Mouse (Mus musculus) CH12F3 (cell line): ENCODE data around the gene Plekhg5.

Source experiments
- in situ Hi-C: fragments of 300-500 bp; cut with MboI; formaldehyde crosslinking; loops from 2 replicates; pipeline ENCODE4 v1.14.3; 2020; ENCODE audit warnings: low sequenced_read_pairs

The Plekhg5 gene

DNA sequence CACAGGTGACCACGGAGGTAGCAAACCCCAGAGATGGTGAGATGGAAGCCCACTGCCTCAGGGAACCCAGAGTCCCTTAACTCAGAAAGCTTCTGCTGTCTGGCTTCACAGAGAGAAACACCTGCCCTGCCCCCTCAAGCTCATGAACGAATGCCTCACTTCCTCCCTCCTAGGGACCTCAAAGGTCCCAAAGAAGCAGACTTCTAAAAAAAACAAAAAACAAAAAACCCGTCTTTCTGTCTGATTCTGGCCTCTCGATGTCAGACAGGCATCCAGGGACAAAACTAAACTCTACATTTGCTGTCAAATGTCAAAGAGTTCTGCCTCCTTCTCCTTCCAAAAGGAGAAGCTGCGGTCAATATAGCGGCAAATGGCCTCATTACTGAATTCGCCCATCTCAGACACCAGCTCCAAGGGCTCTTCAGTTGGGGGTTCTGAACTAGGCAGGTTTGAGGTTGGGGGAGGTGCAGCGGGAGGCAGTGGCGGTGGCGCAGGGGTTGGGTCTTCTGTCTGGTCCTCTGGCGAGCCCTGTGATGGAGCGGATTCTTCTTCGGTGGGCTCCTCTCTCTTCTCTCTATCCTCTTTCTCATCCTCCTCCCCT is 52.2 kb downstream of the Plekhg5 start:
- in situ Hi-C loops: no loop called here

DNA sequence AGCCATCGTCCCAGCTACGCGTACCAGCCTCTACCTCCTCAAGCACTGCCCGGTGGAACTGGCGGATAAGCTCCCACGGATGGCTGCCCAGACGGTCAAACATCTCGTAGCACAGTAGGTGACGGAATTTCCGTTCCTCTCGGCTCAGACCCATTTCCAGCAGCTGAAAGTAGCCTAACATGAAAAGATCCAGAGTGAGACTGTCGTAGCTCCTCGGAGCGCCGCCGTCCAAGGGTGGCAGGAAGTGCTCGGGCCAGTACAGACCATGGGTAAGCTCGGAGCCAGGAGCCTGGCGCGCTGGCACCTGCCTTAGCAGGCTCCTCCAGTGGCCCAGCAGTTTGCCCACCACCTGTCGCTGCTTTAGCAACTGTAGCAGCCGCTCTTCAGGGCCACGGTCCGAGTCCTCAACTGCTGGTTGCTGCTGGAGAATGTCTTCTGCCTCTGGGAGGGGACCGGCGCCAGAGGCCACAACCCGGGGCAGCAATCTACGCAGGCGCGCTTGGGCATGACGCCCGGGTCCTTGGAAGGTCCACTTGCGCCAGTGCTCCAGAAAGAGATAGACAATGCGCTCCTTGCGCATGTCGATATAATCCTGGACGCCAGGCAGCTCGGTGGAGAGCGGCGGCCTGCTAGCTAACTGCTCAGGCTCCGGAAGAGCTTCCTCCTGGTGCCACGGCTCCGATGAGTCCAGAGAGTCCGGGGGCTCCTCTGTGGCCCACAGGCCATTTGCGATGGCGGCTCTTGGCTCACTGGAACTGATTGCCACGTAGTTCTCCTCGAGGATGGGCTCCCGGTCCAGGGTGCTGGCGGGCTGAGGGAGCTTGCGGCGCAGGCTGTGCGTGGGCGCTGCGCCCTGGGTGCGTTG is 53.1 kb downstream of the Plekhg5 start:
- in situ Hi-C loops: no loop called here

DNA sequence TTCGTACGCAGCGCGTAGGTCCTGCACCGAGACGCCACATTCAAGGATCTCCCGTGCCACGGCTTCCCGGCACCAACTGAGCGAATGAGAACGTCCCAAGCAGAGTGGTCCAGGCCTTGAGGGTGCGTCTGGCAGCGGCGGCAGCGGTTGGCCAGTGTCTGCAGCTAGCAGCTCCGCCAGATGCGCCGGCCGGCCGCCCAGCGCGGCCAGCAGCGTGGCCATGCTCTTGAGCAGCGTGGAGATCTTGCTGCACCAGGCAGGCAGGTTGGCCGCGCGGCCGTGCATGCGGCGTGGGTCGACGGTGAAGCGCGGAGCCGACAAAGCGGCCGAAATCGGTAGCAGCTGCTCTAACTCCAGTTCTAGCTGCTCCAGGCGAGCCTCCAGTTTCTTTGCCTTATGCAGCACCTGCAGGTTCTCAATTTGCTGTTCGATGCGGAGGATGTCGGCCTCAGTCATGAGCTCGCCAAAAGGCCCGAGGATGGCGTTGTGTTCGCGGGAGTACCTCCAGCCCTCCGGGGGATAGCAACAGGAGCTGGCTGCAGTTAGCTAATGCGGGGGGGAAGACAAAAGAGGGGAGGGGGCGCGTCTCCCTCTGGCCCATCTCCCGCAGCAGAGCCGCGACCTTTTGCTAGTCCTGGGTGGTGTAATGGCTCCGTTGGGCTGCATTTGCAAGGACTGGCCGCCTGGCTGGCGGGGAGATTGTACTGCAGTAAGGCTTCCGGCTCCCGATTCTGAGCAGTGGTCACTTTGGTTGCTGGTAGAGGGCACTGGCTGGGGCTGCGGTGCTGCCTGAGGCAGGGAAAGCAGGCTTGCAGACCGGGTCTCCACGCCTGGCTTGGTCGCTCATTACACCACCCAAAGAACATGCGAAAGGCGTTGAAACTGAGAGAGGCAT is 54.0 kb downstream of the Plekhg5 start:
- in situ Hi-C loops: no loop called here

DNA sequence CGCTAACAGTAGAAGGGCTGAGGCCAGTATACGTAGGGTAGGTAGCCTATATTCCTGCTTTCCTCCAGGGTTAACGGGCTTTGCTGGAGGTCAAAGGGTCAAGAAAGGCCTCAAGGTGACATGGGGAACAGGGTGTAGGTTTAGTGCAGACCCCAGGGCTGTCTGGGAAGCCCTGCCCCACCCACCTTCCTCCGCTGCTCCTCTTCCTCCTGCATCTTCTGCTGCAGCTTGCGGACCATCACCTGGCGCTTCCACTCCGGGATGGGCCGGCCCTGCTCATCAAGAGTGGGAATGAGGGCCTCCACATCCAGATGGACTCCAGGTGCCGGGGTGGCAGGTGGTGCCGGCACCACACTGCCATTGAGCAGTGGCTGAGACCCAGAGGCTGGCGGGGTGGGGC is 55.6 kb downstream of the Plekhg5 start:
- in situ Hi-C loops: no loop called here

DNA sequence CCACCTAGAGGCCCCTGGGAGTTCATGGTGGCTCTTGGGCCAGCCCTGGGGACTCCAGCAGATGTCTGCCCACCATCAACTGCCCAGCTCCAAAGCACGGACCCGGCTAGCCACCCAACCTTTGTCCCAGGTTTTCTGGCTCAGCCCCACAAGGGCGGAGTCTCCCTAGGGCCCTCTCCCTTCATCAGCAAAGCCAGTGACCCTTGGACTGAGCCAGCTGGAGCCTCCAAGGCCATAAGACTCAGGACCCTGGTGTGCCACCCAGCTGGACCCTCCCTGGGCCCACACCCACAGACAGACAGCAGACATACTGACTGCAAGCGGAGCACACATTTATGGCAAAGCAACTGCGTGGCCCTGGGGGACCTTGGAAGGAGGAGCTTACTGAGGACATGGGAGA is 56.5 kb downstream of the Plekhg5 start:
- in situ Hi-C loops: no loop called here

DNA sequence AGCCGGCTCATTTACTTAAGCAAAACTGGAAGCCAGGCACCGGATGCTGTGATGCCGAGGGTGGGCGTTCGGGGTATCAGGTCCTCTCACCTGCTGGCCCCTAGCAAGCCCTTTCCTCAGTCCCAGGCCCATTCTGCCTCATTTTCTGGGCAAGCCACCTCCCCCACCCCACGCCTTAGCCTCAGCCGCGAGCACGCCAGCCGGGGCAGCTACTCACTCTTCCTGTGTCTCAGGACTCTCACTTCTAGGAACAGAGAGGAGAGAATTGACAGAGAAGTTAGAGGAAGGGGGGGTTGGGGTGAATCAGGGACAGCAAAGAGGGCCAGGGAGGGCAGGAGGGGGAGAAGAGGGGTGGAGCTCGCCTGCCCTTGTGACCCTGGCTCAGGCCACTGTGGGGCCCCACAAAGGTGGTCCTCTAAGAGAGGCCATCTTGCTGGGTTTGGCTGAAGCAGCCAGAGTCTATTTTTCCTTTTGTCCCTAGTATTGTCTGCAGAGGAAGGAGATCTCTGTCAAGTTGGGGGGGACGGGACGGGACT is 57.2 kb downstream of the Plekhg5 start:
- in situ Hi-C loops: no loop called here

DNA sequence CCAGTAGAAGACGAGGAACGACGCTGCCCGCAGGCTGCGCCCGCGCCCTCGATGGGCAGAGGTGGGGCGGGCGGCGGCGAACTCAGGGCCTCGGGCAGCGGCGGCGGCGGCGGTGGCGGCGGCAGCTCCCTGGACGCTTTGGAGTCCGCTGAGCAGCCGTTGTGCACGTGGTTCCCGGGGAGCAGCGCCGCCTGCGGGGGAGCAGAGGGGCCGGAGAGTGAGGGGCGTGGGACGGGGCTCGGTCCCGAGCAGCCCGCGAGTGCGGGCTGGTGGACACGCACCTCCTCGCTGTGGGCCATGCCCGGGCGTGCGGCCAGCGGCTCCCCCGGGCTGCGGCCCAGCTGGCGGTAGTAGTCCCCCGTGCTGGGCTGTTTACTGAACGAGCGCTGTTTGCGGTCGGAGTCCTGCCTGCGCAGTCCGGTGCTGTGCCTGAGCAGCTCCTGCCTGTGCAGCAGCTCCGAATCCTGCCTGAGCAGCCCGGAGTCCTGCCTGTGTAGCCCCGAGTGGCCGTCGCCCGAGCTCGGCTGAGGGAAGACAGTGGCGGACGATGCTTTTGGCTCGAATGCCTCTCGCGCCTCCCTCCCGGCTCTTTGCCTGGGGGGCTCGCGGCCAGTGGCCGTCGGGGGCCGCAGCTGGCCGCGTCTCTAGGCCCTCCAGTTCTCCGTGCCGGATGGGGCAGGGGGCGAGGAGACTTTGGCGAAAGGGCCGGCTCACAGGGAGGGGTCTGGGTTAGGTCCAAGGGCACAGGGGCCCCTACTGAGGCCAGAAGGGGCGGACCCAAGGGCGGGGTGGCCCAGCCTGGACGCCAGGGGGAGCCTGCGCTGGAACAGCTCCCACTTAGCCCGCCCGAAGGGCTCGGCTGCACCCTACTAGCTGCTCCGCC is 58.7 kb downstream of the Plekhg5 start:
- in situ Hi-C loops: no loop called here

DNA sequence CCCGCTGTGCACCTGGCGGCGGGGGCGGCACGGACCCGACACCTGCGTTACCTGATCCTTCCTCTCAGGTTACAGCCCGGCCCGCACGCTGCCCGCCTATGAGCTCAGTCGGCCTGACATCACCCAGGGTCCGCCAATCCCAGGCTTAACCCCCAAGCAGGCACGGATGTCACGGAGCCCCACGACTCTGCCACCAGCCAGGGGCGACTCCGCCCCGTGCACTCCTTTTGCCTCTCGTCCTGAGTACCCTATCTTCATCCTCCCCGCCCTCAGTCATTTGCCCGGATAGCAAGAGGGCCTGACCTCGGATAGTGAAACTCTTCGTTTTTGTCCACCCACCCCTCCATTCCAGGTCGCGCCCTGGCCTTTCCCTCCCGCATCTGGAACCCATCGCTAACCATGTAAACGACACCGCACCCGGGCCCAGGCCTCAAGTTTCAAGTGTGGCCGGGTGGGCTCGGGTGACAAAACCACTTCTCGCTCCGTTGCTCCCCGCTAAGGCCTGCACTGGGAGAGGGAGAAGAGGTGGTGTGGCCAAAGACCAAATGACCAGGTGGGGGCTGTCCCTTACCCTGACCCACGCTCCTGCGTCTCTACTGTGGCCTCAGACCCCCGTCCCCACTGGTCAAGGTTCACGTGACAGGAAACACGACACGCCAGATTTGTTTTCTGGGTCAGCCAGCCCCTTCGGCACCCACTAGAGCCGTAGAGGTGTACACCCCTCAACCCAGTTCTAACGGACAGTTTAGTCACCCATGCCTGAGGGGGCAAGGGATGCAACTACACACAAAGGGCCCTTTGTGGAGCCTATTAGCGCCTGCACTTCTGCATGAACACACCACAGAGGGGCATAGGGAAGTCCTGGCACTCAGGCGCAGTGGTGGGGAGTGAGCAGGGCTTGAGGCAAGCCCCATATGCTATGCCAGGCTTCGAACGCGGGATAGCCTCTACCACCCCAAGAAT is 59.8 kb downstream of the Plekhg5 start:
- in situ Hi-C loops: no loop called here

DNA sequence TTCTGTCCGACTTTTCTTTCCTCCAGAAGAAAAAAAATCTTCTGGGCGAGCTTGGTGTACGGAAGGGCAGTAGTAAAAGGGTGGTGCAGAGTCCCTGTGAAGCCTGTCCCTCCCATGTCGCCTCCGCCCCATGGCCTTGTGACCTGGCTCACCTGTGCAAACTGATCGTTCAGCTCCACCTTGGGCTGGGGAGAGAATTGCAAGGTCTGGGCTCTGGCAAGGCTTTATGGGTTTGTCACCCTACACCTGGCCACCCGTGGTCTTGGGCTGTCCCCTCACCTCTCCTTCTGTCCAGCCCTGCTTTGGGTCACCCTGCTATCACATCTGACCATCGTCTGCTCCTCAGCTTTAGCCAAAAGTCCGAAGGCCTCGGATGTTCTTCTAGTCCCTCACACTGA is 60.5 kb downstream of the Plekhg5 start:
- in situ Hi-C loops: no loop called here

DNA sequence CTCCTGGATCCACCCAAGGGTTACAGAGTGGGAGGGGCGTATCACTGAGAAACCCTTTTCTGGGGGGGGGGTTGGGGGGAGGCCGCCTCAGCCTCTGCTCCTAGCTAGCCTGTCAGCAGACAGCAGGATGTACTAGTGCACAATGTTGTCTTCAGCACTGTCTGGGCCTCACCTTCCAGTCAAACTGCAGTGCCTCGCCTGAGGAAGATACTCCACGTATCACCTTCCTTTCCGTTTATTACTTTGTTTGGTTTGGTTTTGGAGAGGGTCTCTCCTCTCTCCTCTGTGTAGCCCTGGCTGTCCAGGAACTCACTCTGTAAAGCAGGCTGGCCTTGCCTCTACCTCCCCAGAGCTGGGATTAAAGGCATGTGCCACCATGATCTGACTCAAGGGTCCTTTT is 60.9 kb downstream of the Plekhg5 start:
- in situ Hi-C loops: no loop called here

DNA sequence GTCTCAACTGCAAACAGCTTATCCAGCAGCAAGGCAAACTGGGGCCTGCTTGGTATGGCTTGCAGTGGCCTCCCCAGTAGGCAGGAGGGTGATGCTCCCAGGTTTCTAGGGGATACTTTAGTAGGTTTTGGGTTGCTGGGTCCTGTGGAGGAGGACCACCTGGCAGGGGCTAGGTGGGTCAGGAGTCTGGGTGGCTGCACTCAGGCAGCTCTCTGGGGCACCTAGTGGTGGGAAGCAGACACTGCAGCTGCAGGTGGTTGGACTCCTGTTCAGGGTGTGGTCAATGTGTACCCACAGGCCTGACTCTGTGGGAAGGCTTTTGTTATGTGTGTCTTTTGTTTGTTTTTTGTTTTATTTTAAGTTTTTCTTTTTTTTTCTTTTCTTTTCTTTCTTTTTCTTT is 62.2 kb downstream of the Plekhg5 start:
- in situ Hi-C loops: no loop called here

DNA sequence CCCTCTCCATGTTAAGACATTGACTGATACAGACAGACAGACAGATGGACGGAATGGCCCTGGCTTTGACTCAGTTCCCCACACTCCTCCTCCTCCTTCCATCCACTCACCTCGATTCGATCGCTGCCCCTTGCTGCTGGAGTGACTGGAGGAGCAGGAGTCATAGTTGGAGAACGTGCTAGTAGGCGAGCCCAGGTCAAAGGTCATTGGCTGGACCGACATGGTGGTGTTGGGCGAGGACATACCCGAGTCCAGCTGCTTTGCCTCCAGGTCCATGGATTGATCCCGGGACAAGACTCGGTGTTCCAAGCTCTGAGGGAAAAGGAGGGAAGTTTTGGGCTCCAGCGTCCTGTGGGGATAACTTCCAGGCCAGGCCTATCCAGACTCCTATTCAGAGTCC is 63.1 kb downstream of the Plekhg5 start:
- in situ Hi-C loops: no loop called here

DNA sequence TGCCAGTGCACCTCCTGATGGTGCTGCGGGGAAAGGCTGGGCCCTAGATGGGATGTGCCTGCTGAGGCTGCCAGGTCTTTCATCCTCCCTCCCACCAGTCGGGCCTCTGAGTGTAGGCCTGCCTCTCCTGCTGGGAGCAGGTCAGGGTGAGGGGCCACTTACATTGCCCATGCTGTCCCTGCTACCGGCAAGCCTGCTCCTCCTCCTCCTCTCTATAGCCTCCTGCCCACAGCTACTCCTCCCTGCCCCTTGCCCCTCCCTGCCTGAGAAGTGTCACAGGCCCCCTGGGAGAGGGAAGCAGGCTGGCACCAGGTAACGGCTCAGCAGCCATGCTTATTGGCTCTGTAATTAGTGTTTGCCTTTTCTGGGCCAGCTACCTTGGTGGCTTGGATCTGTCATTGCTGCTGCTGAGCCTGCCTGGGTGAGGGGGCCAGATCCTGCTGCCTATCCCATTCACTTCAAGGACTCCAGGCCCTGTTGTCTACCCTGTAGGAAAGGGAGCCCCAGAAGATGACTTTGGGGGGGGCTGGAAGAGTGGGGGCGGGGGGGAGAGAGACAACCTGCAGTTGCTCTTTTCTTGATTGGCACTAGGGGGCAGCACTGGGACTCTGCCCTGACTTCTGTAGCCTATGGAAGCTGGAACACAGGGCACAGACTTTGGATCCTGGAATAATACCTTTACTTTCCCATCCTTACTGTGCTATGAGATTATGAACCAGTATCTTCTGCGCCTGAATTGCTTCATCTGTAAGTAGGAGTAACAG is 64.0 kb downstream of the Plekhg5 start:
- in situ Hi-C loops: no loop called here

DNA sequence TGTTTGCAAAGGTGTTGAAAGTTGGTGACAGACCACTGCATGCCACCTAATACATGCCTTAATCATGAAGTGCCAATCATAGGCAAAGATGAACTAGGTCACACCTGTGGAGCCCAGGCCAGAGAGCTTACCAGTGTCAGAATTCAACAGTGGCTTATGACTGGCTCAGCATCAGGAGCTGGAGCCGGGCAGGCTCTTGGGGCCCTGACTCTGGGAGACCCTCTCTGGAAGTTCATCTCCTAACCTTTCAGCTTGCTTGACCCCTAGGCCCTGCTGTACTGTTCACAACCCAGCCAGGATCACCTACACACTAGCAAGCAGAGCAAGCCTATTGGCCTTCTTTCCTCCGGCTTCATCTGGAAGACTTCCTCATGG is 64.6 kb downstream of the Plekhg5 start:
- in situ Hi-C loops: no loop called here

DNA sequence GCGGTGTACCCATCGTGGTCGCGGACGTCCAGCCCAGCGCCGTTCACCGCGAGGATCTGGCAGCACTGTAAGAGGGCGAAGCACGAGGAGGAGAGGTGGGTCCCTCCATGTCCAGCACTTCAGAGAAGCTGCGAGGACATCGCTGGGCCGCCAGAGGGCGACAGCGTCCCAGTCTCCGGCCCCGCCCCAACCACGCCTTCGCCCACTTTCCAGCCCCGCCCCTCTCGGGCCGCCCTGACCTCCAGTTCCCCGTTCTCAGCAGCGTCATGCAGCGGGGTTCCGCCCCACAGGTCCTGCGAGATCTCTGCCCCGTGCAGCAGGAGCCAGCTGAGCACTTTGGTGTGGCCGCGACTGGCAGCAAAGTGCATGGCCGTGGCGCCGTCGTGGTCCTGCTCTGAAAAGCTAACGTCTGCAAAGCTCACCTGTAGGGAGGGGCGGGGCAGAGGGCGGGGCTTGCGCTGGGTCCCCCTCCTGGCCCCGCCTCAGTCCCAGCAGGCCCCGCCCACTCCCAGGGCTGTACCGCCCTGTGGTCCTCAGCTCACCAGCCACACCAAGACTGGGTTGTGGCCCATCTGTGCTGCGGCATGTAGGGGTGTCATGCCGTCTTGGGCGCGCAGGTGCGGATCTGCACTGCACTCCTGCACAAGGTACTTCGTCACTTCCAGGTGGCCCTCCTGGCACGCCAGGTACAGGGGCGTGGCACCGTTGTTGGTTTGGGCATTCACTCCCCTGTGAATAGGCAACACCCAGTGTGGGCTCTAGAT is 66.4 kb downstream of the Plekhg5 start:
- in situ Hi-C loops: no loop called here

DNA sequence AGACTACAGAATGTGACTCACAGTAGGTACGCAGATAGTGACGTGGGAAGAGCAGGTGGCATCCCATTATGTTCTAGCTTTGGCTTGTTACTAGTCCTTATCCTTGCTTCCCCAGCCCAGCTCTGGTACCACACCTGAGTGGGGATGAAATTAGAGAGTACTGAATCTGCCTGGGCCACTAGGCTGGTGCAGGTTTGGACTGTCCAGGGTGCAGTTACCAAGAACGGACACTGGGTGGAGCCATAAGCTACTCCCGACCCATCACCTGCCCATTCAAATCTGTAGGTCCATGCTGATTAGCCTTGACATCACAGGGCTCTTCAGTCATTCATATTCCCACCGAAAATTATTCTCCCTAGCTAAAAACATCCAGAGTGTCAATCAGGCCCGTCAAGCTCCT is 68.1 kb downstream of the Plekhg5 start:
- in situ Hi-C loops: no loop called here

DNA sequence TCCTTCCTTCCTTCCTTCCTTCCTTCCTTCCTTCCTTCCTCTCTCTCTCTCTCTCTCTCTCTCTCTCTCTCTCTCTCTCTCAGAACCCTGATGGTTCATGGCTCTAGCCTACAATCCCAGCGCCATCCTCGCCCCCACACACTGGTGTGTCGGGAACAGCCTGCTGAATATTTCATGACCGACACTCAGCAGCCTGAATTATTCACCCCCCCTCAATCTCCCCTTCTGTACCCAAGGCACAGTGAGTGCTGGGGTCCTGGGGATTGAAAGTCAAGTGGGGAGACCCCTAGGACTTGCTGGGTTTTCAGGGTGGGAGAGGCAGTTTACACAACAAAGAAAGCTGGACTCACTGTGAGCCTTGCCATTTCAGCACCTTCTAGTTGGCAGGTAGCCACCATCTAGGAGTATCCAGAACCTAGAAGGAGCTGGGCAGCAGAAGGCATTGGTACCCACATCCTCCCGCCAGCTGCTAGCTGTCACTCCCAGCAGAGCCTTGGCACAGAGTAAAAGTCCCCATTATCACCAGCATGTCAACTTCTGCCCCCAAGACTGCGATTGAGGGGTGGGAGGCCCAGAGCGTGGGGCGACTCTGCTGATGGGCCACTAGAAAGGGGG is 69.3 kb downstream of the Plekhg5 start:
- in situ Hi-C loops: no loop called here
